Mouse (Mus musculus) c-Kit-negative CD71-positive TER-119-positive erythroid progenitor cells, embryonic 14.5 days (primary cell): ENCODE data around the gene Gm5114.
"Not testable (repeated sequence)": the region's sequence is repeated elsewhere in the genome, so short reads cannot be mapped to it uniquely, and the experiment has no call there.

Experiments
- DNase-seq: peaks from one replicate; pipeline ENCODE4 v3.0.0-alpha.2; 2013; ENCODE audit warnings: low read depth, low spot score

The Gm5114 gene

GRCm38 (mm10) chr7:39413060-39413459 lies at the start of gene Gm5114:
Gm5114 (minus strand) TSS chr7:39413160.
- DNase-seq = not testable (repeated sequence)

- DNase-seq = no peak
Observed at GRCm38 (mm10) chr7:39455806-39456205, 42.8 kb upstream of the Gm5114 start.

GRCm38 (mm10) chr7:39449260-39450021 lies 36.5 kb upstream of the Gm5114 start:
- DNase-seq = peak; percentile 31

- DNase-seq = no peak
Observed at GRCm38 (mm10) chr7:39448626-39449242, 35.8 kb upstream of the Gm5114 start.

GRCm38 (mm10) chr7:39441237-39441636 lies 28.3 kb upstream of the Gm5114 start:
- DNase-seq = no peak

- DNase-seq = no peak
Observed at GRCm38 (mm10) chr7:39440362-39440761, 27.4 kb upstream of the Gm5114 start.
